Mouse (Mus musculus): ENCODE measurements around the gene Clic3. TPM values are rescaled to one million over a fixed set of nuclear protein-coding genes. Genes with fewer than 3 reads are reported as not detected.
"Not testable (repeated sequence)": the region's sequence is repeated elsewhere in the genome, so short reads cannot be mapped to it uniquely, and the experiment has no call there.

Gene Clic3
- 0.47 and 0.83 TPM in 2 replicates for polyA plus RNA-seq (2014; fragmentation: Nextera tagmentation; extraction: Ambion mirVana)

- Histone ChIP-seq H3K9me3 (replicated peaks; ENCODE audit: control insufficient read depth, low read length) (no peaks in the 10 kb centered on the region), H3K4me2 (no peak within 1 kb of the TSS), H3K4me1 (ENCODE audit: control insufficient read depth, insufficient read depth, low read length) (peaks cover 11% of the 10 kb centered on the region), H3K36me3 (ENCODE audit: control insufficient read depth, insufficient read depth, low read length) (no peaks in the 10 kb centered on the region), H3K9ac (ENCODE audit: low read depth, low read length) (no peak within 1 kb of the TSS), H3K27me3 (ENCODE audit: control insufficient read depth, insufficient read depth, low read length) (no peaks in the 10 kb centered on the region), H3K4me3 (ENCODE audit: low read depth, low read length) (no peak within 1 kb of the TSS), H3K27ac (ENCODE audit: low read depth, low read length) (no peak within 1 kb of the TSS)
- no peak for ATAC-seq (replicated peaks; ENCODE audit: insufficient number of reproducible peaks, low FRiP score, low TSS enrichment)
- 35% methylated on average over 14 of the region's 14 CpGs for WGBS (ENCODE audit: insufficient replicate concordance)
These were observed at the start of gene Clic3 for GRCm38 (mm10) chr2:25456205-25456953. TSS of gene Clic3 (plus strand) at chr2:25456838.

- H3K27ac ChIP-seq (ENCODE audit: low read depth, low read length), result no peak overlapping the region
- WGBS (ENCODE audit: insufficient replicate concordance), result 72% methylated on average over 10 of the region's 10 CpGs
- H3K9me3 ChIP-seq (replicated peaks; ENCODE audit: control insufficient read depth, low read length), result no peaks in the 10 kb centered on the region
- no peak overlapping the region for H3K4me2 ChIP-seq
- no peaks in the 10 kb centered on the region for H3K4me1 ChIP-seq (ENCODE audit: control insufficient read depth, insufficient read depth, low read length)
- no peaks in the 10 kb centered on the region for H3K36me3 ChIP-seq (ENCODE audit: control insufficient read depth, insufficient read depth, low read length)
- peaks cover 20% of the 10 kb centered on the region for H3K27me3 ChIP-seq (ENCODE audit: control insufficient read depth, insufficient read depth, low read length)
- no peak overlapping the region for H3K4me3 ChIP-seq (ENCODE audit: low read depth, low read length)
- H3K9ac ChIP-seq (ENCODE audit: low read depth, low read length), result no peak overlapping the region
- no peak for ATAC-seq (replicated peaks; ENCODE audit: insufficient number of reproducible peaks, low FRiP score, low TSS enrichment)
These were observed 47.7 kb upstream of the Clic3 start for GRCm38 (mm10) chr2:25408908-25409307.

- not testable (repeated sequence) for H3K4me3 ChIP-seq (ENCODE audit: low read depth, low read length); ATAC-seq (replicated peaks; ENCODE audit: insufficient number of reproducible peaks, low FRiP score, low TSS enrichment); H3K27ac ChIP-seq (ENCODE audit: low read depth, low read length); H3K4me2 ChIP-seq; H3K4me1 ChIP-seq (ENCODE audit: control insufficient read depth, insufficient read depth, low read length); H3K9me3 ChIP-seq (replicated peaks; ENCODE audit: control insufficient read depth, low read length); H3K9ac ChIP-seq (ENCODE audit: low read depth, low read length); H3K36me3 ChIP-seq (ENCODE audit: control insufficient read depth, insufficient read depth, low read length); H3K27me3 ChIP-seq (ENCODE audit: control insufficient read depth, insufficient read depth, low read length)
These were observed 43.2 kb upstream of the Clic3 start for GRCm38 (mm10) chr2:25413436-25413835.

- Histone ChIP-seq H3K36me3 (ENCODE audit: control insufficient read depth, insufficient read depth, low read length) (no peaks in the 10 kb centered on the region), H3K9me3 (replicated peaks; ENCODE audit: control insufficient read depth, low read length) (no peaks in the 10 kb centered on the region), H3K4me2 (no peak overlapping the region), H3K9ac (ENCODE audit: low read depth, low read length) (no peak overlapping the region), H3K4me3 (ENCODE audit: low read depth, low read length) (no peak overlapping the region), H3K27me3 (ENCODE audit: control insufficient read depth, insufficient read depth, low read length) (peaks cover 3% of the 10 kb centered on the region), H3K4me1 (ENCODE audit: control insufficient read depth, insufficient read depth, low read length) (no peaks in the 10 kb centered on the region), H3K27ac (ENCODE audit: low read depth, low read length) (no peak overlapping the region)
- no peak for ATAC-seq (replicated peaks; ENCODE audit: insufficient number of reproducible peaks, low FRiP score, low TSS enrichment)
- 32% methylated on average over 3 of the region's 3 CpGs for whole genome bisulfite sequencing (ENCODE audit: insufficient replicate concordance)
These were observed 39.2 kb upstream of the Clic3 start for GRCm38 (mm10) chr2:25417426-25417825.

- no peak overlapping the region for H3K4me2 ChIP-seq
- 22% methylated on average over 3 of the region's 3 CpGs for WGBS (ENCODE audit: insufficient replicate concordance)
- H3K36me3 ChIP-seq (ENCODE audit: control insufficient read depth, insufficient read depth, low read length), result no peaks in the 10 kb centered on the region
- H3K9me3 ChIP-seq (replicated peaks; ENCODE audit: control insufficient read depth, low read length), result no peaks in the 10 kb centered on the region
- H3K4me3 ChIP-seq (ENCODE audit: low read depth, low read length), result no peak overlapping the region
- H3K4me1 ChIP-seq (ENCODE audit: control insufficient read depth, insufficient read depth, low read length), result no peaks in the 10 kb centered on the region
- no peak overlapping the region for H3K27ac ChIP-seq (ENCODE audit: low read depth, low read length)
- ATAC-seq (replicated peaks; ENCODE audit: insufficient number of reproducible peaks, low FRiP score, low TSS enrichment), result no peak
- H3K27me3 ChIP-seq (ENCODE audit: control insufficient read depth, insufficient read depth, low read length), result peaks cover 43% of the 10 kb centered on the region
- no peak overlapping the region for H3K9ac ChIP-seq (ENCODE audit: low read depth, low read length)
These were observed 34.7 kb upstream of the Clic3 start for GRCm38 (mm10) chr2:25421896-25422295.

GRCm38 (mm10) chr2:25422587-25423410 is 33.8 kb upstream of the Clic3 start, which contains the start of gene Fut7:
TSS of gene Fut7 (plus strand) at chr2:25423267.
- no peak within 1 kb of the TSS for H3K4me2 ChIP-seq
- H3K36me3 ChIP-seq (ENCODE audit: control insufficient read depth, insufficient read depth, low read length), result no peaks in the 10 kb centered on the region
- no peak within 1 kb of the TSS for H3K9ac ChIP-seq (ENCODE audit: low read depth, low read length)
- H3K9me3 ChIP-seq (replicated peaks; ENCODE audit: control insufficient read depth, low read length), result no peaks in the 10 kb centered on the region
- no peaks in the 10 kb centered on the region for H3K4me1 ChIP-seq (ENCODE audit: control insufficient read depth, insufficient read depth, low read length)
- peaks cover 43% of the 10 kb centered on the region for H3K27me3 ChIP-seq (ENCODE audit: control insufficient read depth, insufficient read depth, low read length)
- no peak for ATAC-seq (replicated peaks; ENCODE audit: insufficient number of reproducible peaks, low FRiP score, low TSS enrichment)
- WGBS (ENCODE audit: insufficient replicate concordance), result 48% methylated on average over 17 of the region's 17 CpGs
- no peak within 1 kb of the TSS for H3K27ac ChIP-seq (ENCODE audit: low read depth, low read length)
- H3K4me3 ChIP-seq (ENCODE audit: low read depth, low read length), result no peak within 1 kb of the TSS

- no peak for ATAC-seq (replicated peaks; ENCODE audit: insufficient number of reproducible peaks, low FRiP score, low TSS enrichment)
- no peaks in the 10 kb centered on the region; the same call in 1 of the 2 replicates for H3K4me1 ChIP-seq (ENCODE audit: control insufficient read depth, insufficient read depth, low read length)
- no peak overlapping the region for H3K27ac ChIP-seq (ENCODE audit: low read depth, low read length)
- H3K27me3 ChIP-seq (ENCODE audit: control insufficient read depth, insufficient read depth, low read length), result peaks cover 43% of the 10 kb centered on the region
- 21% methylated on average over 1 of the region's 1 CpGs for WGBS (ENCODE audit: insufficient replicate concordance)
- H3K4me2 ChIP-seq, result no peak overlapping the region
- H3K9me3 ChIP-seq (replicated peaks; ENCODE audit: control insufficient read depth, low read length), result no peaks in the 10 kb centered on the region
- H3K36me3 ChIP-seq (ENCODE audit: control insufficient read depth, insufficient read depth, low read length), result no peaks in the 10 kb centered on the region
- no peak overlapping the region for H3K4me3 ChIP-seq (ENCODE audit: low read depth, low read length)
- H3K9ac ChIP-seq (ENCODE audit: low read depth, low read length), result no peak overlapping the region
These were observed 33.0 kb upstream of the Clic3 start for GRCm38 (mm10) chr2:25423626-25424025.

- no peaks in the 10 kb centered on the region; the same call in 1 of the 2 replicates for H3K4me1 ChIP-seq (ENCODE audit: control insufficient read depth, insufficient read depth, low read length)
- H3K4me2 ChIP-seq, result no peak overlapping the region
- H3K27ac ChIP-seq (ENCODE audit: low read depth, low read length), result no peak overlapping the region
- WGBS (ENCODE audit: insufficient replicate concordance), result 45% methylated on average over 27 of the region's 27 CpGs
- no peak overlapping the region for H3K9ac ChIP-seq (ENCODE audit: low read depth, low read length)
- ATAC-seq (replicated peaks; ENCODE audit: insufficient number of reproducible peaks, low FRiP score, low TSS enrichment), result no peak
- H3K27me3 ChIP-seq (ENCODE audit: control insufficient read depth, insufficient read depth, low read length), result peaks cover 59% of the 10 kb centered on the region
- H3K9me3 ChIP-seq (replicated peaks; ENCODE audit: control insufficient read depth, low read length), result no peaks in the 10 kb centered on the region
- no peaks in the 10 kb centered on the region for H3K36me3 ChIP-seq (ENCODE audit: control insufficient read depth, insufficient read depth, low read length)
- H3K4me3 ChIP-seq (ENCODE audit: low read depth, low read length), result no peak overlapping the region
These were observed 31.2 kb upstream of the Clic3 start for GRCm38 (mm10) chr2:25425481-25425880.

Data from heart, embryonic 11.5 days (tissue).